Mouse (Mus musculus) cortical plate, adult 2 months (tissue): Measurements from ENCODE around the gene Timp3.
A peak's percentile ranks its signal among the peaks of the same experiment; 100 is the strongest.

ENCODE experiments used
- CTCF ChIP-seq: fragments of 200-500 bp; IDR thresholded peaks from 2 replicates; pipeline ENCODE4 v1.5.1; 2011; ENCODE audit warnings: mild to moderate bottlenecking, control low read depth, low read length; ENCODE audit not compliant: insufficient read depth; ENCODE audit errors: extremely low read depth
- POLR2A ChIP-seq: fragments of 200-500 bp; IDR thresholded peaks from 2 replicates; pipeline ENCODE4 v1.6.1; 2011; ENCODE audit warnings: mild to moderate bottlenecking, low read length, control low read depth; ENCODE audit not compliant: insufficient read depth; ENCODE audit errors: extremely low read depth

GRCm38 (mm10) chr10:86356819-86357563 is 56.8 kb downstream of the Timp3 start:
- TF ChIP-seq CTCF (peak; percentile 49), POLR2A (no peak)
